Comparison of ENCODE assay signal across 30 mouse cellular contexts in genomic region chr6:24600726-24601125, GRCm38 (mm10). TPM values are rescaled to one million over a fixed set of nuclear protein-coding genes. Genes with fewer than 3 reads are reported as not detected.
DNase-seq lines count a peak whose midpoint lies in the region; ATAC-seq and TF ChIP-seq lines count a peak whose summit lies in the region.
"Had no signal": no experiment of that assay in that cellular context is flagged by ENCODE, and none has a peak within 500 bp of the region (broad histone marks: within the 10 kb centered on the region; RNA-seq: fewer than 3 reads in every experiment).

No protein-coding gene starts in this region.

- peaks cover 23% of the 10 kb centered on the region for H3K36me3 ChIP-seq in heart, embryonic 10.5 days
- peaks cover 35% of the 10 kb centered on the region for H3K36me3 ChIP-seq in heart, embryonic 14.5 days (ENCODE audit: control insufficient read depth, insufficient read depth, low read length)
- H3K36me3 ChIP-seq in heart, postnatal 0 days (replicated peaks; ENCODE audit: control insufficient read depth, insufficient read depth, low read length), result peaks cover 34% of the 10 kb centered on the region
- H3K36me3 ChIP-seq in lung, postnatal 0 days (ENCODE audit: insufficient read depth, low read length), result no peaks in the 10 kb centered on the region
- H3K36me3 ChIP-seq: embryonic facial prominence, embryonic 15.5 days; forebrain, embryonic 10.5 days; G1E; hindbrain, embryonic 12.5 days had no signal

- no peak for TF ChIP-seq CTCF in heart, postnatal 0 days (IDR thresholded peaks at IDR 0.05; ENCODE audit: low read depth)
- no peak for TF ChIP-seq CTCF in lung, postnatal 0 days (IDR thresholded peaks at IDR 0.05)

- H3K9ac ChIP-seq in heart, embryonic 14.5 days (ENCODE audit: low read length), result peak overlapping the region; percentile 89
- H3K9ac ChIP-seq in heart, postnatal 0 days (replicated peaks; ENCODE audit: low read depth, low read length), result peak overlapping the region; percentile 90
- H3K9ac ChIP-seq in lung, postnatal 0 days (replicated peaks; ENCODE audit: low read depth), result no peak overlapping the region
- H3K9ac ChIP-seq: embryonic facial prominence, embryonic 15.5 days; hindbrain, embryonic 12.5 days had no signal

- no peaks in the 10 kb centered on the region for H3K27me3 ChIP-seq in heart, embryonic 10.5 days (ENCODE audit: insufficient read depth, poor library complexity, severe bottlenecking)
- no peaks in the 10 kb centered on the region for H3K27me3 ChIP-seq in heart, embryonic 14.5 days (ENCODE audit: control insufficient read depth, insufficient read depth, low read length)
- no peaks in the 10 kb centered on the region for H3K27me3 ChIP-seq in heart, postnatal 0 days (ENCODE audit: control insufficient read depth, insufficient read depth, low read length)
- no peaks in the 10 kb centered on the region for H3K27me3 ChIP-seq in lung, postnatal 0 days (replicated peaks; ENCODE audit: insufficient read depth, low read length)
- H3K27me3 ChIP-seq: embryonic facial prominence, embryonic 15.5 days; hindbrain, embryonic 12.5 days had no signal

- no peak for DNase-seq in frontal cortex, adult 2 months (ENCODE audit: extremely low spot score in 1 of 2, low spot score in 1 of 2)
- no peak for DNase-seq in heart, embryonic 10.5 days (ENCODE audit: low spot score)
- DNase-seq in heart, postnatal 14 days, result no peak
- DNase-seq in heart, adult 8-10 months (ENCODE audit: low spot score), result no peak
- no peak for DNase-seq in heart, postnatal 0 days (ENCODE audit: low spot score)
- no peak for DNase-seq in lung, postnatal 0 days (ENCODE audit: low spot score)
- DNase-seq: adrenal gland, adult 8-10 months; adrenal gland, postnatal 36 days; B cell, adult 2 months; cerebellum, adult 11 months; cerebellum, adult 8-10 months; cerebellum, postnatal 14 days; embryo, embryonic 11 days; gastrocnemius, postnatal 25 days; kidney, adult 8-10 months had no signal

- 0 out of 2 replicates have a peak, but pooled peaks have one; percentile 47 for ATAC-seq in frontal cortex, adult (ENCODE audit: low TSS enrichment)
- no peak for ATAC-seq in heart, embryonic 14.5 days (ENCODE audit: insufficient number of reproducible peaks, insufficient read depth, low FRiP score, low read depth)
- no peak for ATAC-seq in heart, postnatal 0 days (ENCODE audit: insufficient read depth, low read depth)
- no peak for ATAC-seq in lung, postnatal 0 days
- ATAC-seq: CD4-positive, CD25-positive, alpha-beta regulatory T cell, adult 4 months; forebrain, embryonic 14.5 days; hindbrain, embryonic 16.5 days; inflammation-experienced regulatory T-cells, adult 6 months; intestine, postnatal 0 days had no signal

- H3K4me3 ChIP-seq in heart, embryonic 10.5 days, result peak overlapping the region; percentile 60
- peak overlapping the region; percentile 51 to 56 for H3K4me3 ChIP-seq in heart, embryonic 14.5 days (ENCODE audit: control insufficient read depth in 1 of 2, insufficient read depth in 1 of 2, low read depth in 1 of 2, low read length in 2 of 2)
- peak overlapping the region; percentile 59 for H3K4me3 ChIP-seq in heart, postnatal 0 days (ENCODE audit: low read depth, low read length)
- no peak overlapping the region for H3K4me3 ChIP-seq in lung, postnatal 0 days (ENCODE audit: low read depth, low read length)
- H3K4me3 ChIP-seq: embryonic facial prominence, embryonic 15.5 days; erythroblast, embryonic 14.5 days; forebrain, embryonic 10.5 days; hindbrain, embryonic 12.5 days had no signal

- intact Hi-C loops in heart, postnatal 14 days (cut with DNase I), result no loop called here

- no peak for TF ChIP-seq EP300 in heart, postnatal 0 days (IDR thresholded peaks at IDR 0.05; ENCODE audit: low read depth)
- TF ChIP-seq EP300 in lung, postnatal 0 days (IDR thresholded peaks at IDR 0.05), result no peak

- peaks cover 35% of the 10 kb centered on the region for H3K4me1 ChIP-seq in heart, embryonic 10.5 days
- H3K4me1 ChIP-seq in heart, embryonic 14.5 days (ENCODE audit: control insufficient read depth in 2 of 2, insufficient read depth in 2 of 2, low read length in 2 of 2), result peaks cover 12 to 26% of the 10 kb centered on the region in 2 experiments
- H3K4me1 ChIP-seq in heart, postnatal 0 days (ENCODE audit: control insufficient read depth, insufficient read depth), result peaks cover 18% of the 10 kb centered on the region; the same call in 1 of the 2 replicates
- H3K4me1 ChIP-seq in lung, postnatal 0 days (ENCODE audit: insufficient read depth, low read depth, low read length), result peaks cover 9% of the 10 kb centered on the region; the same call in 1 of the 2 replicates
- H3K4me1 ChIP-seq: embryonic facial prominence, embryonic 15.5 days; forebrain, embryonic 10.5 days; hindbrain, embryonic 12.5 days had no signal

- peak overlapping the region; percentile 74 for H3K4me2 ChIP-seq in heart, embryonic 14.5 days (ENCODE audit: low read length)
- H3K4me2 ChIP-seq in heart, postnatal 0 days (ENCODE audit: low read depth, low read length), result peak overlapping the region; percentile 66
- H3K4me2 ChIP-seq in lung, postnatal 0 days (replicated peaks; ENCODE audit: low read depth, low read length), result no peak overlapping the region
- H3K4me2 ChIP-seq: embryonic facial prominence, embryonic 15.5 days; hindbrain, embryonic 12.5 days had no signal

- WGBS in heart, embryonic 10.5 days, result 69% methylated on average over 4 of the region's 4 CpGs
- WGBS in heart, embryonic 14.5 days, result 51% methylated on average over 4 of the region's 4 CpGs
- WGBS in heart, postnatal 0 days, result 48% methylated on average over 4 of the region's 4 CpGs
- 68% methylated on average over 4 of the region's 4 CpGs for WGBS in lung, postnatal 0 days

- H3K27ac ChIP-seq in heart, embryonic 10.5 days, result peak overlapping the region; percentile 92
- peak overlapping the region; percentile 74 to 98; a peak in 3 of 4 replicates for H3K27ac ChIP-seq in heart, embryonic 14.5 days (replicated peaks in 1 of 2; ENCODE audit: control insufficient read depth in 1 of 2, insufficient read depth in 1 of 2, low read depth in 2 of 2, low read length in 2 of 2)
- H3K27ac ChIP-seq in heart, postnatal 0 days (ENCODE audit: low read depth), result peak overlapping the region; percentile 97
- H3K27ac ChIP-seq in lung, postnatal 0 days (ENCODE audit: low read length), result no peak overlapping the region
- H3K27ac ChIP-seq: embryonic facial prominence, embryonic 15.5 days; forebrain, embryonic 10.5 days; hindbrain, embryonic 12.5 days had no signal

- no peaks in the 10 kb centered on the region for H3K9me3 ChIP-seq in heart, embryonic 10.5 days
- no peaks in the 10 kb centered on the region for H3K9me3 ChIP-seq in heart, embryonic 14.5 days (ENCODE audit: control insufficient read depth, low read length)
- no peaks in the 10 kb centered on the region for H3K9me3 ChIP-seq in heart, postnatal 0 days (replicated peaks; ENCODE audit: control insufficient read depth, low read length)
- H3K9me3 ChIP-seq in lung, postnatal 0 days (ENCODE audit: low read length), result no peaks in the 10 kb centered on the region
- H3K9me3 ChIP-seq: embryonic facial prominence, embryonic 15.5 days; forebrain, embryonic 10.5 days; G1E; hindbrain, embryonic 12.5 days had no signal

RNA-seq across cellular contexts. Expression of gene Lmod2, which starts 3.2 kb away (rescaled TPM):
- not detected in 2 replicates for polyA plus RNA-seq in frontal cortex, adult 2 months (2012; rRNA removed)
- 19.9 and 36.7 TPM in 2 replicates for polyA plus RNA-seq in heart, embryonic 10.5 days (2016; fragmentation: Nextera tagmentation; extraction: Ambion mirVana)
- total RNA-seq in heart, postnatal 14 days (2021), result 100 to 1,000 TPM; 413 to 423 TPM
- polyA plus RNA-seq in heart, embryonic 14.5 days (2014; fragmentation: Nextera tagmentation; extraction: Ambion mirVana), result 54.6 and 56.9 TPM in 2 replicates
- total RNA-seq in heart, adult 8-10 months (2022), result 100 to 1,000 TPM; 758 to 914 (median 862) TPM
- total RNA-seq in heart, postnatal 0 days (2014; rRNA removed; ENCODE audit: low replicate concordance), result 51.9 and 68.1 TPM in 2 replicates
- 62.2 and 70.3 TPM in 2 replicates for polyA plus RNA-seq in heart, postnatal 0 days (2015; fragmentation: Nextera tagmentation; extraction: Ambion mirVana)
- polyA plus RNA-seq in lung, postnatal 0 days (2015; fragmentation: Nextera tagmentation; extraction: Ambion mirVana), result 0.47 and 0.83 TPM in 2 replicates
- total RNA-seq: common myeloid progenitor, adult 5-6 weeks; granulocyte monocyte progenitor cell, adult 5-6 weeks had no signal
- polyA plus RNA-seq: brain, embryonic 14.5 days; CD4-positive, CD25-positive, alpha-beta regulatory T cell, adult 4 months; erythroblast, embryonic 14.5 days; forebrain, embryonic 10.5 days; forebrain, embryonic 14.5 days; G1E; hindbrain, embryonic 12.5 days; hindbrain, embryonic 16.5 days; inflammation-experienced regulatory T-cells, adult 6 months; intestine, postnatal 0 days had no signal

Comparison
In these comparisons a context has a peak if more than half of its experiments do, and no peak if none do; other contexts are left out.
1. RNA of gene Lmod2, which starts 3.2 kb away (polyA plus RNA-seq): 62.2 to 70.3 TPM in heart, postnatal 0 days, 54.6 to 56.9 TPM in heart, embryonic 14.5 days and 19.9 to 36.7 TPM in heart, embryonic 10.5 days; 0.47 to 0.83 TPM in lung, postnatal 0 days and not detected in frontal cortex, adult 2 months; every median in the first group is over 10 times any median in the second.